Mouse (Mus musculus): ENCODE measurements around the gene Tiam2. TPM values are rescaled to one million over a fixed set of nuclear protein-coding genes. Genes with fewer than 3 reads are reported as not detected.

The Tiam2 gene
- polyA plus RNA-seq, 1 experiment from 2014 or later: 3.6 TPM

DNA sequence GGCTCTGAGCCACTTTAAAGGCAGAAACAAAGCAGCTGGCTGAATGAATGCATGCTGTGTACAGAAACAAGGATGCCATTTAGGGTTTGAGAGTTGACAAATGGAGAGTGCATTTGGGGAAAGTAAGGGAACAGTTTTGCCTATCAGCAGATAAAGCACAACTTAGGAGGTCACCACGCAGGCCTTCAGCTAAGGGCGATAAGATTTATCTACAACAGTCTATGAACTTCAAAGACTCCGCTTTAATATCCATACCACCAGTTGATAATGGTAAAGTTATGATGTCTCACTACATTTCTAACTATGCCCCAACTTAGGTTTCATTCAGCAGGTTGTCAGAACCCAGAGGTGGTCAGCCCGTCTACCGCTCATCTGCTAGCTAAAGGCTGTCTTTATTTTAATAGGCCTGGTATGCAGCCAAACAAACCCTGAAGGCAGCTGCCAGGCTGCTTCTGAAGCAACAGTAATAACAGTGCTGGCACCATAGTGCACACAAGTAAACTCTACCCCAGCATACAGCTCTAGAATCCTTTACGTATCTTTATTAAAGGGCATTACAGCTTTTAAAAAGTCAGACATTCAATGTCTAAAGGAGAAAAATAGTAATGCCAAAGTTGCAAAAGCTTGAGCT, 201.6 kb downstream of the Tiam2 start:
- WGBS: 71% methylated on average over 6 of the region's 6 CpGs
- no peak overlapping the region for H3K9ac ChIP-seq (ENCODE audit: low read depth, low read length)
- H3K4me2 ChIP-seq (ENCODE audit: low read length): no peak overlapping the region
- H3K4me1 ChIP-seq (ENCODE audit: control insufficient read depth, insufficient read depth, low read depth, low read length): no peaks in the 10 kb centered on the region
- H3K36me3 ChIP-seq (ENCODE audit: control insufficient read depth, insufficient read depth, low read length): no peaks in the 10 kb centered on the region
- no peak overlapping the region for H3K4me3 ChIP-seq (ENCODE audit: low read length)
- H3K27ac ChIP-seq (ENCODE audit: low read depth, low read length): no peak overlapping the region
- no peaks in the 10 kb centered on the region for H3K9me3 ChIP-seq (ENCODE audit: control insufficient read depth, low read length)
- no peak for ATAC-seq
- no peaks in the 10 kb centered on the region for H3K27me3 ChIP-seq (replicated peaks; ENCODE audit: control insufficient read depth, insufficient read depth, low read length)

DNA sequence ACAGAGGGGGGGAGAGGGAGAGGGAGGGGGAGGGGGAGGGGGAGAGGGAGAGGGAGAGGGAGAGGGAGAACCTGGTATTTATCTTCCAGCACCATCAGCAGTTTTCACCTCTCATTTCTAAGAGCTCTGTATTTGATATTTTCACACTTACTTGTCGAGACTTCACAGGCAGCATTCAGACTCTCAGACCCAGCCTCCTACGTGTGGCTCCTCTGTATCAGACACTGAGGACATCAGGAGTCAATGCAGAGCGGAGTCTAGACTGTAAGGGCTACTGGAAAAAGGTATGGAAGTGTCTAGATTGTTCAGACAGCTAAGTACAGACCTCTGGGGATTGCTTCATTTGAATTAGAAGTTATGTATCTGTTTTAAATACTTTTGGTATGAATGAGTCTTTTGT, 203.2 kb downstream of the Tiam2 start:
- Histone ChIP-seq H3K4me3 (ENCODE audit: low read length) (no peak overlapping the region), H3K4me2 (ENCODE audit: low read length) (no peak overlapping the region), H3K9ac (ENCODE audit: low read depth, low read length) (no peak overlapping the region), H3K36me3 (ENCODE audit: control insufficient read depth, insufficient read depth, low read length) (no peaks in the 10 kb centered on the region), H3K27me3 (replicated peaks; ENCODE audit: control insufficient read depth, insufficient read depth, low read length) (no peaks in the 10 kb centered on the region), H3K27ac (ENCODE audit: low read depth, low read length) (no peak overlapping the region), H3K4me1 (ENCODE audit: control insufficient read depth, insufficient read depth, low read depth, low read length) (no peaks in the 10 kb centered on the region), H3K9me3 (ENCODE audit: control insufficient read depth, low read length) (no peaks in the 10 kb centered on the region)
- 73% methylated on average over 3 of the region's 3 CpGs for WGBS
- no peak for ATAC-seq

DNA sequence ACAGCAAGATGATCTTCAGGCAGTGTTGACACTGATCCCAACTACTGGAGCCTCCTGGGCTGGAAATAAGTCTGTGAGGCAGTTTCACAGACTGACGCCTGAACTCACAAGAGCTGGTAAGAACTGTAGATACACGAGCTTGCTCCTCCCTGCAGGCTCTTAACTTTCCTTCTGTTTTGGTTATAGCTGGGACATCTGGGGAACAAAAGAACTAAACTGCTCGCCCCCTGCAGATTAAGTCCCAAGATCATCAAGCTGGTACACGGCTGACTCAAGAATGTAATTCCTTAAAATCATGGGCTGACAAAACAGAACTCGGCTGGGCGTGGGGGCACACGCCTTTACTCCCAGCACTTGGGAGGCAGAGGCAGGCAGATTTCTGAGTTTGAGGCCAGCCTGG, 204.2 kb downstream of the Tiam2 start:
- H3K9ac ChIP-seq (ENCODE audit: low read depth, low read length): no peak overlapping the region
- WGBS: 73% methylated on average over 7 of the region's 7 CpGs
- H3K27me3 ChIP-seq (replicated peaks; ENCODE audit: control insufficient read depth, insufficient read depth, low read length): no peaks in the 10 kb centered on the region
- no peaks in the 10 kb centered on the region for H3K9me3 ChIP-seq (ENCODE audit: control insufficient read depth, low read length)
- no peak overlapping the region for H3K27ac ChIP-seq (ENCODE audit: low read depth, low read length)
- no peak overlapping the region for H3K4me2 ChIP-seq (ENCODE audit: low read length)
- H3K4me1 ChIP-seq (ENCODE audit: control insufficient read depth, insufficient read depth, low read depth, low read length): no peaks in the 10 kb centered on the region
- H3K36me3 ChIP-seq (ENCODE audit: control insufficient read depth, insufficient read depth, low read length): no peaks in the 10 kb centered on the region
- ATAC-seq: no peak
- no peak overlapping the region for H3K4me3 ChIP-seq (ENCODE audit: low read length)

DNA sequence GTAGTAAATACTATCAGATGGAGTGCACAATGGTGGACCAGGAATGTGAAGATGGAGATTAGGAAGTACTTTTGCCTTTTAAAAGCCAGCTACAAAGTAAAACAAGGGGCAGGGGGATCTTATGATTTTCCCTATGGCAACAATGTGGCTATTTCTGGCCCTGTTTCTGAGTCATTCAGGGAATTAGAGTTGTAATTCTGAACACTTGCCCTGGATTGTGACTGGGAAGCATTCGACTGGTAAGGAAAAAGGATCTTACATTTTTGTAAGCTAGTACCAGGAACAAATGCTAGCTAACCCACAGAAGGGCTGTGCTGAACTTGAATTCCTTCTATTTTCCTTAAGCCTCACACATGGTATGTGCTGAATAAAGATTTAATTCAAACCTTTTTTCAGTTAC, 205.3 kb downstream of the Tiam2 start:
- Histone ChIP-seq H3K9me3 (ENCODE audit: control insufficient read depth, low read length) (no peaks in the 10 kb centered on the region), H3K4me2 (ENCODE audit: low read length) (no peak overlapping the region), H3K36me3 (ENCODE audit: control insufficient read depth, insufficient read depth, low read length) (no peaks in the 10 kb centered on the region), H3K4me1 (ENCODE audit: control insufficient read depth, insufficient read depth, low read depth, low read length) (no peaks in the 10 kb centered on the region), H3K27ac (ENCODE audit: low read depth, low read length) (no peak overlapping the region), H3K9ac (ENCODE audit: low read depth, low read length) (no peak overlapping the region), H3K4me3 (ENCODE audit: low read length) (no peak overlapping the region), H3K27me3 (replicated peaks; ENCODE audit: control insufficient read depth, insufficient read depth, low read length) (no peaks in the 10 kb centered on the region)
- 73% methylated on average over 1 of the region's 1 CpGs for WGBS
- ATAC-seq: no peak

DNA sequence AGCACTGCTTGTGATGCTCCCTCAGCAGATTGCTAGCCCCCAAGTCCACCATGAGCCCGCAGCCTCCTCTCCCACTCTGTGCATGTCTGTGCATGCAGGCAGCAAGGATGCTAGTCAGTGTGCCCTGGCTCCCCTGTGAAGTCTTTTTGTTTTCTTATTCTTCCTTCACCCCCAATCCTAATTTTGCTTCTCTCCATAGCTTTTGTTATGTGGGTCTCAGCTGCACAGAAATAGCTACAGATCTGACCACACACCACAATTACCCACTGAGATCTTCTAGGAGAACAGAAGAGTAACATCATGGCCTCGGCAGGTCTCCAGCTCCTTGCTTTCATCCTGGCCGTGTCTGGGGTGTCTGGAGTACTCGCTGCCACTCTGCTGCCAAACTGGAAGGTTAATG, 205.9 kb downstream of the Tiam2 start, which contains the start of gene Cldn20:
Gene Cldn20, plus strand, starts transcription at position 301 of the 400 bp plus-strand sequence.
- Histone ChIP-seq H3K4me1 (ENCODE audit: control insufficient read depth, insufficient read depth, low read depth, low read length) (no peaks in the 10 kb centered on the region), H3K9ac (ENCODE audit: low read depth, low read length) (no peak within 1 kb of the TSS), H3K27me3 (replicated peaks; ENCODE audit: control insufficient read depth, insufficient read depth, low read length) (no peaks in the 10 kb centered on the region), H3K4me3 (ENCODE audit: low read length) (no peak within 1 kb of the TSS), H3K9me3 (ENCODE audit: control insufficient read depth, low read length) (no peaks in the 10 kb centered on the region), H3K4me2 (ENCODE audit: low read length) (no peak within 1 kb of the TSS), H3K27ac (ENCODE audit: low read depth, low read length) (no peak within 1 kb of the TSS), H3K36me3 (ENCODE audit: control insufficient read depth, insufficient read depth, low read length) (no peaks in the 10 kb centered on the region)
- WGBS: 85% methylated on average over 4 of the region's 4 CpGs
- no peak for ATAC-seq

DNA sequence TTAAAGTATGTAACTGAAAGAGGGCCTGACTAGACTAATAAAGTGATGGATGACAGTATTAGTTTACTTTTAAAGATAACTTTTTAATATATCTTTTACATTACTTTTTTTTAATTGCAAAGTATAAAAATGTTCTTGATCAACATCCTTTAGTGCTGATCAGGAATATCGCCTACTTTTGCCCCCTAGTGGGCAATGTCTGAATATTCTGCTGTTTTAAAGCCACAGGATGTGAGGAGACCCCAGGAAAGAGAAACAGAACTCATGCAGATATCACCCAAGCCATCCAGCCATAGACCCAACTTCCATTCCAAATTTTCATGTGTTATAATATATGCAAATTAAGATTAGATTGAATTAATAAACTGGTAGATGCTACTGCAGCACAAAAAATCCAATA, 207.1 kb downstream of the Tiam2 start:
- Histone ChIP-seq H3K4me3 (ENCODE audit: low read length) (no peak overlapping the region), H3K36me3 (ENCODE audit: control insufficient read depth, insufficient read depth, low read length) (no peaks in the 10 kb centered on the region), H3K4me1 (ENCODE audit: control insufficient read depth, insufficient read depth, low read depth, low read length) (no peaks in the 10 kb centered on the region), H3K9me3 (ENCODE audit: control insufficient read depth, low read length) (no peaks in the 10 kb centered on the region), H3K9ac (ENCODE audit: low read depth, low read length) (no peak overlapping the region), H3K4me2 (ENCODE audit: low read length) (no peak overlapping the region), H3K27me3 (replicated peaks; ENCODE audit: control insufficient read depth, insufficient read depth, low read length) (no peaks in the 10 kb centered on the region), H3K27ac (ENCODE audit: low read depth, low read length) (no peak overlapping the region)
- WGBS: 14% methylated on average over 1 of the region's 1 CpGs
- ATAC-seq: no peak

DNA sequence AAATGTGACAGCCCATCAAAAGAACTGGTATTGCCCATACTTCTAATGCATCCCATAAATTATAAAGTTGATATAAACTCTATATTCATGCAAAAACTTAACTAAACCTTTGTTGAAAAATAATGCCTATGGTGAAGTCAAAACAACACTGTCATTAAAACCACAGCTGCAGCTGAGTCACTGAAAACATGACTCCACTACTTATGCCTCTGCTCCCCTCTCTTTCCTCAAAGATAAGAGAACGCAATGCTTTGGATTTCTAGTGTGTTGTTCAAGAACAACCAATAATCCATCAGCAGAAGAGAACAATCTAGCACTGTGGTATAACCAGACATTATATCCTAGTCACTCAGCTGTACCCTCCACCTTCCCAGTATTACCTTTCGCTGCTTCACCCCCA, 213.9 kb downstream of the Tiam2 start:
- WGBS: 93% methylated on average over 2 of the region's 2 CpGs
- H3K9ac ChIP-seq (ENCODE audit: low read depth, low read length): no peak overlapping the region
- ATAC-seq: no peak
- H3K9me3 ChIP-seq (ENCODE audit: control insufficient read depth, low read length): no peaks in the 10 kb centered on the region
- H3K4me2 ChIP-seq (ENCODE audit: low read length): no peak overlapping the region
- no peaks in the 10 kb centered on the region for H3K4me1 ChIP-seq (ENCODE audit: control insufficient read depth, insufficient read depth, low read depth, low read length)
- H3K36me3 ChIP-seq (ENCODE audit: control insufficient read depth, insufficient read depth, low read length): 0 out of 2 replicates have a peak, but pooled peaks cover 2% of the 10 kb centered on the region
- no peak overlapping the region for H3K4me3 ChIP-seq (ENCODE audit: low read length)
- H3K27ac ChIP-seq (ENCODE audit: low read depth, low read length): no peak overlapping the region
- no peaks in the 10 kb centered on the region for H3K27me3 ChIP-seq (replicated peaks; ENCODE audit: control insufficient read depth, insufficient read depth, low read length)

DNA sequence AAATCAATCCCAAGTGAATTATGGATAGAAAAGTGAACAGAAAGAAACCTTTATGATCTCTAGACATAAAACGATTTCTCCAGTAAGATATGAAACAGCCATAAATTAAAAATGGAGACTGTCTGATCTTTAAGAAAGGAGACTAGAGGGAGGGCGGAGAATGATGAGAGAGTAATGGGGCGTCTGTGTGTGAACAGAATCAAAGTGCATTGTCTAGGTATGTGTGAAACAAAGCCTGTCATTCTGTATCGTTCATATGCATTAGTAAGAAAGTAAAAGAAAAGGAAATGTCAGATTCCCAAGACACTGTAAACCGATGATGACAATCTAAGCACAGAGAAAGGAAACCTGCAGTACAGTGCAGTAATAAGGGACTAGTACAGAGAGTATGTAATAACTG, 214.7 kb downstream of the Tiam2 start:
- no peaks in the 10 kb centered on the region for H3K27me3 ChIP-seq (replicated peaks; ENCODE audit: control insufficient read depth, insufficient read depth, low read length)
- no peaks in the 10 kb centered on the region for H3K4me1 ChIP-seq (ENCODE audit: control insufficient read depth, insufficient read depth, low read depth, low read length)
- 84% methylated on average over 5 of the region's 5 CpGs for WGBS
- no peak for ATAC-seq
- H3K36me3 ChIP-seq (ENCODE audit: control insufficient read depth, insufficient read depth, low read length): 0 out of 2 replicates have a peak, but pooled peaks cover 2% of the 10 kb centered on the region
- no peak overlapping the region for H3K9ac ChIP-seq (ENCODE audit: low read depth, low read length)
- no peaks in the 10 kb centered on the region for H3K9me3 ChIP-seq (ENCODE audit: control insufficient read depth, low read length)
- H3K4me2 ChIP-seq (ENCODE audit: low read length): no peak overlapping the region
- H3K27ac ChIP-seq (ENCODE audit: low read depth, low read length): no peak overlapping the region
- no peak overlapping the region for H3K4me3 ChIP-seq (ENCODE audit: low read length)

DNA sequence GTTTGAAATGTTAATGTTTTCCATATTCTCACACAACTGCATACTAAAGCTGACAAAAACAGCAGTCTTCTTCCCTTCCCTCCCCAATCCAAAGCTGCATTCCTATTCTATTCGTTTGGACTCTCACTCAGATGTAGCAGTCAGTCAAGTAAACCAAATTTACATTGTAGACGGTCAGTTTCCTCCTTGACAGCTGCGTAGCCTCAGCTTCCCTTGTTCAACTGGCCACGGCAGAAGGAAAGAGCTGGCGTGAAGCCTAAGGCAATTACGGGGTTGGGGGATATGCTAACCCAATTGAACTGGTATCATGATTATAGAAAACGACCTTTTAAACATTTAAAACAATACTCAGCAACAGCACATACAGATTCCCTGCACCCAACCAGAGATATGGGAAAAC, 221.4 kb downstream of the Tiam2 start:
- WGBS: 57% methylated on average over 7 of the region's 7 CpGs
- no peak for ATAC-seq

More for the DNA sequence above, 221.4 kb downstream of the Tiam2 start:
- Histone ChIP-seq H3K4me2 (ENCODE audit: low read length) (no peak overlapping the region), H3K9me3 (ENCODE audit: control insufficient read depth, low read length) (no peaks in the 10 kb centered on the region), H3K9ac (ENCODE audit: low read depth, low read length) (no peak overlapping the region), H3K27me3 (replicated peaks; ENCODE audit: control insufficient read depth, insufficient read depth, low read length) (no peaks in the 10 kb centered on the region), H3K4me1 (ENCODE audit: control insufficient read depth, insufficient read depth, low read depth, low read length) (no peaks in the 10 kb centered on the region), H3K27ac (ENCODE audit: low read depth, low read length) (no peak overlapping the region), H3K4me3 (ENCODE audit: low read length) (no peak overlapping the region), H3K36me3 (ENCODE audit: control insufficient read depth, insufficient read depth, low read length) (0 out of 2 replicates have a peak, but pooled peaks cover 2% of the 10 kb centered on the region)

All from hindbrain, embryonic 16.5 days (tissue).